Mouse (Mus musculus) liver, adult 2 months (tissue): Measurements from ENCODE around the gene Hdac7.

Source experiments
- CTCF ChIP-seq: fragments of 200-500 bp; IDR thresholded peaks from 2 replicates; pipeline ENCODE4 v1.5.1; 2011; ENCODE audit warnings: low read depth, low read length, control low read depth
- POLR2A ChIP-seq: fragments of 200-500 bp; IDR thresholded peaks from 2 replicates; pipeline ENCODE4 v1.6.1; 2011; ENCODE audit warnings: low read length, control low read depth; ENCODE audit not compliant: insufficient read depth; ENCODE audit errors: extremely low read depth

DNA sequence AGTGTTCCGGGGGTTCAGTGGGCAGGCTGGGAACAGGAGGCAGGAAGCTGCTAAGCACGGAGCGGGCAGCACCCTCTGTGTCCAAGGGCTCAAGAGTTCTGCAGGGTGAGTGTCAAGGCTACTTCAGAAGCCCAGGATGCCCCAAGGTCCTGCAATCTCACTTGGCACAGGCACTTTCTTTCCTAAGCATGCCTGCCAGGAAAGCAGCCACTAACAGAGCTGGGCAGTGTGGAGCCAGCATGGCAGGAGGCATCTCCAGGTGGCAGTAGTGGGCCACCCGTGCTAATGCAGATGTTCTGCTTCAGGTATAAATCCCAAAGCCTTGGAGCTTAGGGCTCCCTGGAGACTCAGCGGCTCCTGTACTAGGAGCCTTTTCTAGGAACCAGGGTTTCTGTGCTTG lies 34.4 kb downstream of the Hdac7 start:
- TF ChIP-seq POLR2A, result no peak
- TF ChIP-seq CTCF, result peak; percentile 58
